Mouse (Mus musculus): ENCODE results near the gene Fbxl19. TPM values are rescaled to one million over a fixed set of nuclear protein-coding genes. Genes with fewer than 3 reads are reported as not detected.

Fbxl19 gene
- polyA plus RNA-seq, 1 experiment: 37.2 TPM

DNA sequence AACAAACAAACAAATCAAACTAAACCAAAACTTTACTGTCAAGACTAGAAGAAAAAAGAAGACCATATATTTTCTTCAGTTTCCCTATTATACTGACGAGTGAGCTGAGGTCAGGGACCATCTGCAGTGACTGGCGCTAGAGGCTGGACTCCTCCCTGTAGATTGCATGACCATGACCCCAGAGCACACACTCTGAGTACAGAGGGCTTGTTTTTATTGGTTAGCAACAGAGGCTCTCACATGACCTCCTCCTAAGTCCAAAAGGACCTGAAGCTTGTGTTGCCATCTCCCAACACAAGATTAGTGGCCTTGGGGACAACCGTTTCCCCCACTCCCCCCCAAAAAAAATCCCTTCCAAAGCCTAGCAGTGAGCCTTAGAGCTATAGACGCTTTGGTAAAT, 69.5 kb downstream of the Fbxl19 start:
- peak overlapping the region; percentile 73 for H3K27ac ChIP-seq (ENCODE audit: control insufficient read depth, insufficient read depth, low read depth, low read length)
- H3K4me1 ChIP-seq (ENCODE audit: control insufficient read depth, insufficient read depth, low read length): peaks cover 2% of the 10 kb centered on the region; the same call in 1 of the 2 replicates
- no peaks in the 10 kb centered on the region for H3K27me3 ChIP-seq (ENCODE audit: control insufficient read depth, insufficient read depth, low read length)
- H3K4me3 ChIP-seq (ENCODE audit: control insufficient read depth, low read depth, low read length): no peak overlapping the region
- H3K36me3 ChIP-seq (ENCODE audit: control insufficient read depth, insufficient read depth, low read length): no peaks in the 10 kb centered on the region
- TF ChIP-seq POLR2A (IDR thresholded peaks at IDR 0.05; ENCODE audit: control insufficient read depth, low read depth, low read length): no peak
- TF ChIP-seq CTCF (IDR thresholded peaks at IDR 0.05; ENCODE audit: control insufficient read depth, insufficient read depth, insufficient replicate concordance, low read depth, low read length): no peak

- H3K4me3 ChIP-seq (ENCODE audit: control insufficient read depth, low read depth, low read length): no peak overlapping the region
- H3K27me3 ChIP-seq (ENCODE audit: control insufficient read depth, insufficient read depth, low read length): no peaks in the 10 kb centered on the region
- peak overlapping the region; percentile 73 for H3K27ac ChIP-seq (ENCODE audit: control insufficient read depth, insufficient read depth, low read depth, low read length)
- H3K36me3 ChIP-seq (ENCODE audit: control insufficient read depth, insufficient read depth, low read length): no peaks in the 10 kb centered on the region
- TF ChIP-seq CTCF (IDR thresholded peaks at IDR 0.05; ENCODE audit: control insufficient read depth, insufficient read depth, insufficient replicate concordance, low read depth, low read length) (no peak), POLR2A (IDR thresholded peaks at IDR 0.05; ENCODE audit: control insufficient read depth, low read depth, low read length) (no peak)
- peaks cover 2% of the 10 kb centered on the region; the same call in 1 of the 2 replicates for H3K4me1 ChIP-seq (ENCODE audit: control insufficient read depth, insufficient read depth, low read length)
Observed at GRCm38 (mm10) chr7:127814241-127814921, 70.0 kb downstream of the Fbxl19 start.

- Histone ChIP-seq H3K36me3 (ENCODE audit: control insufficient read depth, insufficient read depth, low read length) (no peaks in the 10 kb centered on the region), H3K27ac (ENCODE audit: control insufficient read depth, insufficient read depth, low read depth, low read length) (peak overlapping the region; percentile 27; the same call in 1 of the 2 replicates), H3K4me1 (ENCODE audit: control insufficient read depth, insufficient read depth, low read length) (peaks cover 2% of the 10 kb centered on the region; the same call in 1 of the 2 replicates), H3K27me3 (ENCODE audit: control insufficient read depth, insufficient read depth, low read length) (no peaks in the 10 kb centered on the region), H3K4me3 (ENCODE audit: control insufficient read depth, low read depth, low read length) (no peak overlapping the region)
- no peak for TF ChIP-seq POLR2A (IDR thresholded peaks at IDR 0.05; ENCODE audit: control insufficient read depth, low read depth, low read length)
- TF ChIP-seq CTCF (IDR thresholded peaks at IDR 0.05; ENCODE audit: control insufficient read depth, insufficient read depth, insufficient replicate concordance, low read depth, low read length): no peak
Observed at GRCm38 (mm10) chr7:127815116-127815665, 70.8 kb downstream of the Fbxl19 start.

DNA sequence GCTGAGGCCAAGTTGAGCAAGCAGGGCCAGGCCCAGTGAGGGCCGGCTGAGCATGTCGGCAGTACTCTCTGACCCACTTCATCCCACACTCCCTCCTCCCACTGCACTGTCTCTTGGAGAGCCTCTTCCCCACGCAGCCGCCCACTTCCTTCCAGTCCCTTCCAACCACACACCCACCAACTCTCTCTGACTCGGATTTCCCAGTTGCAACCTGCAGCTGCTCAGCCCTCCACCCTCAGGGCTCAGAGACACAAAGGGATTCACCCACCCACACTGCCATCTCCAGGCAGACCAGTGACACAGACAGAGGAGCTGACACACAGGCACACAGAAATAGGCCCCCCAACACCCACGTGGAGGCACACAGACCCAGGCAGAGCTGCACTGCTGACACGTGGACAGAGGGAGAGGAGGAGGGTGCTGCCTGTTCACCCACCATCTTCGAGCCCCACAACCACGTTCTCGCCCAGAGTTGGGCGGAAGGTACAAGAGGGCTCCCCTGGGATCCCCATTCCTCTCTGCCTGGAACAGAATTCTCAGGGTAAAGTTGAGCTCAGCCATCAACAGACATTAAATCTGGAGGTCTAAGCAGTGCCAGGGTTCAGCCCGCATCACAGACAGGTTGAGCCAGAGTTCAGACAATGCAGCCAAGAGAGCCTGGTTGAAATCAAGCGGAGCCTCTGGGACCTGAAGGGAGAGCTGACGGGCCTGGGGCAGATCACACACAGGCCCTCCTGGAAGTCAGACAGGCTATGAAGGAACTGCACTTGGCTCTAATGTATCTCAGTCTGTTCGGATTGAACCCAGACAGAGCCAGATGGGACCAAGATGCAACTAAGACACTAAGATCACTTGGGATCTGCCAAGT, 71.8 kb downstream of the Fbxl19 start:
- TF ChIP-seq CTCF (IDR thresholded peaks at IDR 0.05; ENCODE audit: control insufficient read depth, insufficient read depth, insufficient replicate concordance, low read depth, low read length) (peak; percentile 24; the same call in 1 of the 2 replicates), POLR2A (IDR thresholded peaks at IDR 0.05; ENCODE audit: control insufficient read depth, low read depth, low read length) (no peak)
- H3K27ac ChIP-seq (ENCODE audit: control insufficient read depth, insufficient read depth, low read depth, low read length): peak overlapping the region; percentile 40
- H3K4me3 ChIP-seq (ENCODE audit: control insufficient read depth, low read depth, low read length): no peak overlapping the region
- peaks cover 2% of the 10 kb centered on the region; the same call in 1 of the 2 replicates for H3K4me1 ChIP-seq (ENCODE audit: control insufficient read depth, insufficient read depth, low read length)
- no peaks in the 10 kb centered on the region for H3K36me3 ChIP-seq (ENCODE audit: control insufficient read depth, insufficient read depth, low read length)
- no peaks in the 10 kb centered on the region for H3K27me3 ChIP-seq (ENCODE audit: control insufficient read depth, insufficient read depth, low read length)

GRCm38 (mm10) chr7:127817053-127817452, 72.7 kb downstream of the Fbxl19 start:
- Histone ChIP-seq H3K4me1 (ENCODE audit: control insufficient read depth, insufficient read depth, low read length) (peaks cover 2% of the 10 kb centered on the region; the same call in 1 of the 2 replicates), H3K27ac (ENCODE audit: control insufficient read depth, insufficient read depth, low read depth, low read length) (no peak overlapping the region), H3K27me3 (ENCODE audit: control insufficient read depth, insufficient read depth, low read length) (no peaks in the 10 kb centered on the region), H3K36me3 (ENCODE audit: control insufficient read depth, insufficient read depth, low read length) (no peaks in the 10 kb centered on the region), H3K4me3 (ENCODE audit: control insufficient read depth, low read depth, low read length) (no peak overlapping the region)
- TF ChIP-seq POLR2A (IDR thresholded peaks at IDR 0.05; ENCODE audit: control insufficient read depth, low read depth, low read length): no peak
- no peak for TF ChIP-seq CTCF (IDR thresholded peaks at IDR 0.05; ENCODE audit: control insufficient read depth, insufficient read depth, insufficient replicate concordance, low read depth, low read length)

- Histone ChIP-seq H3K4me3 (ENCODE audit: control insufficient read depth, low read depth, low read length) (no peak overlapping the region), H3K27me3 (ENCODE audit: control insufficient read depth, insufficient read depth, low read length) (no peaks in the 10 kb centered on the region), H3K4me1 (ENCODE audit: control insufficient read depth, insufficient read depth, low read length) (peaks cover 2% of the 10 kb centered on the region; the same call in 1 of the 2 replicates), H3K36me3 (ENCODE audit: control insufficient read depth, insufficient read depth, low read length) (no peaks in the 10 kb centered on the region), H3K27ac (ENCODE audit: control insufficient read depth, insufficient read depth, low read depth, low read length) (no peak overlapping the region)
- TF ChIP-seq POLR2A (IDR thresholded peaks at IDR 0.05; ENCODE audit: control insufficient read depth, low read depth, low read length) (no peak), CTCF (IDR thresholded peaks at IDR 0.05; ENCODE audit: control insufficient read depth, insufficient read depth, insufficient replicate concordance, low read depth, low read length) (no peak)
Observed at GRCm38 (mm10) chr7:127817776-127818175, 73.4 kb downstream of the Fbxl19 start.

Other genes with a start within 250 kb of the Fbxl19 start
- gene Srcap, start 232.6 kb upstream of the Fbxl19 start, polyA plus RNA-seq (2012; rRNA removed): 13.7 and 20.0 TPM in 2 replicates
- 6.1 and 6.6 TPM in 2 replicates for gene Gm42715, start 225.0 kb upstream of the Fbxl19 start, polyA plus RNA-seq (2012; rRNA removed)
- gene Tmem265, start 183.2 kb upstream of the Fbxl19 start, polyA plus RNA-seq (2012; rRNA removed): 4.3 and 4.5 TPM in 2 replicates
- 1,776 and 1,820 TPM in 2 replicates for gene Phkg2, start 171.2 kb upstream of the Fbxl19 start, polyA plus RNA-seq (2012; rRNA removed)
- gene Ccdc189, start 155.9 kb upstream of the Fbxl19 start, polyA plus RNA-seq (2012; rRNA removed): 200 and 220 TPM in 2 replicates
- 56.5 and 63.5 TPM in 2 replicates for gene Rnf40, start 155.8 kb upstream of the Fbxl19 start, polyA plus RNA-seq (2012; rRNA removed)
- 10.4 and 14.9 TPM in 2 replicates for gene Zfp629, start 128.7 kb upstream of the Fbxl19 start, polyA plus RNA-seq (2012; rRNA removed)
- 69.0 and 79.6 TPM in 2 replicates for gene Bcl7c, start 35.6 kb upstream of the Fbxl19 start, polyA plus RNA-seq (2012; rRNA removed)
- gene Ctf1, start 31.8 kb upstream of the Fbxl19 start, polyA plus RNA-seq (2012; rRNA removed): 4.7 and 5.1 TPM in 2 replicates
- 0.07 TPM in 1 of 2 replicates, not detected in the other for gene Ctf2, start 12.4 kb upstream of the Fbxl19 start, polyA plus RNA-seq (2012; rRNA removed)
- 13.8 and 13.9 TPM in 2 replicates for gene Orai3, start 25.3 kb downstream of the Fbxl19 start, polyA plus RNA-seq (2012; rRNA removed)
- gene Setd1a, start 32.1 kb downstream of the Fbxl19 start, polyA plus RNA-seq (2012; rRNA removed): 15.9 and 18.2 TPM in 2 replicates
- gene Gm49388, start 41.1 kb downstream of the Fbxl19 start, polyA plus RNA-seq (2012; rRNA removed): not detected in 2 replicates
- 6.1 and 7.1 TPM in 2 replicates for gene Hsd3b7, start 56.1 kb downstream of the Fbxl19 start, polyA plus RNA-seq (2012; rRNA removed)
- gene Stx4a, start 79.8 kb downstream of the Fbxl19 start, polyA plus RNA-seq (2012; rRNA removed): 18.3 and 19.4 TPM in 2 replicates
- gene Stx1b, start 80.0 kb downstream of the Fbxl19 start, polyA plus RNA-seq (2012; rRNA removed): 2.2 and 2.4 TPM in 2 replicates
- gene Zfp646, start 131.7 kb downstream of the Fbxl19 start, polyA plus RNA-seq (2012; rRNA removed): 57.9 and 60.3 TPM in 2 replicates
- 3.2 TPM in 2 replicates for gene Zfp668, start 132.3 kb downstream of the Fbxl19 start, polyA plus RNA-seq (2012; rRNA removed)
- 0.76 and 0.88 TPM in 2 replicates for gene Prss53, start 146.4 kb downstream of the Fbxl19 start, polyA plus RNA-seq (2012; rRNA removed)
- not detected in 2 replicates for gene Gm21974, start 150.9 kb downstream of the Fbxl19 start, polyA plus RNA-seq (2012; rRNA removed)
- gene Vkorc1, start 151.1 kb downstream of the Fbxl19 start, polyA plus RNA-seq (2012; rRNA removed): 29.3 and 39.0 TPM in 2 replicates
- 7.9 and 10.6 TPM in 2 replicates for gene Bckdk, start 159.5 kb downstream of the Fbxl19 start, polyA plus RNA-seq (2012; rRNA removed)
- 98.4 and 105 TPM in 2 replicates for gene Kat8, start 168.0 kb downstream of the Fbxl19 start, polyA plus RNA-seq (2012; rRNA removed)
- gene Prss8, start 185.6 kb downstream of the Fbxl19 start, polyA plus RNA-seq (2012; rRNA removed): 0.26 and 4.0 TPM in 2 replicates
- gene Prss36, start 202.2 kb downstream of the Fbxl19 start, polyA plus RNA-seq (2012; rRNA removed): 5.9 and 6.3 TPM in 2 replicates
- gene Fus, start 222.9 kb downstream of the Fbxl19 start, polyA plus RNA-seq (2012; rRNA removed): 271 and 306 TPM in 2 replicates
- 2.9 and 3.1 TPM in 2 replicates for gene Pycard, start 249.3 kb downstream of the Fbxl19 start, polyA plus RNA-seq (2012; rRNA removed)